Mouse (Mus musculus) gastrocnemius, postnatal 36 days (tissue): ENCODE measurements around the gene Kif3a. TPM values are rescaled to one million over a fixed set of nuclear protein-coding genes. Genes with fewer than 3 reads are reported as not detected.
A peak's percentile ranks its signal among the peaks of the same experiment; 100 is the strongest.

Experiments used
- DNase-seq, 2 experiments: peaks; one replicate each; pipeline ENCODE4 v3.0.0; 2022
- intact Hi-C: fragments of 180-260 bp; cut with DNase I; formaldehyde crosslinking; loops from one replicate; pipeline ENCODE4 v1.15.1; 2025
- long read RNA-seq, 2 experiments: library from polyadenylated mRNA; stranded (forward); transcript quantifications; one replicate each; pipeline ENCODE4 v2.0.0; 2021
- total RNA-seq, 2 experiments: library from RNA; stranded (reverse); gene quantifications; 2 replicates each; pipeline ENCODE4 v1.2.3; 2021

Gene Kif3a
- 1 to 10 TPM; 3.2 to 4.9 TPM for total RNA-seq
- long read RNA-seq, experiment 1, partial matches to known transcripts = 0 of 2 reads
- long read RNA-seq, experiment 1, other reads (novel, unspliced or antisense) = 1 of 2 reads
- long read RNA-seq, experiment 2, partial matches to known transcripts = 0 of 3 reads
- long read RNA-seq, experiment 2, other reads (novel, unspliced or antisense) = 2 of 3 reads

GRCm38 (mm10) chr11:53567224-53568014 lies at the start of gene Kif3a:
TSS of gene Kif3a (plus strand) at chr11:53567379.
- intact Hi-C loops = loop anchor here (10.0 kb wide), 1 partner anchor 93 kb away; the partner anchor contains the start of gene Gm9837
- peak; percentile 92 to 93 for DNase-seq

GRCm38 (mm10) chr11:53518759-53519158 lies 48.4 kb upstream of the Kif3a start:
- intact Hi-C loops = no loop called here
- no peak for DNase-seq

GRCm38 (mm10) chr11:53519207-53520121 lies 47.7 kb upstream of the Kif3a start, which contains the start of gene Sept8:
TSS of gene Sept8 (plus strand) at chr11:53519257.
- intact Hi-C loops = loop anchor here (5.0 kb wide), 1 partner anchor 47 kb away; the partner anchor contains the start of gene Gm9837
- peak; percentile 46 to 64 for DNase-seq

GRCm38 (mm10) chr11:53520122-53520978 lies 46.8 kb upstream of the Kif3a start:
- intact Hi-C loops = loop anchor here (5.0 kb wide), 1 partner anchor 48 kb away; the partner anchor contains the start of gene Gm9837

GRCm38 (mm10) chr11:53521120-53521820 lies 45.9 kb upstream of the Kif3a start:
- no peak for DNase-seq
- intact Hi-C loops = loop anchor here (5.0 kb wide), 1 partner anchor 49 kb away; the partner anchor contains the start of gene Gm9837

More at GRCm38 (mm10) chr11:53520122-53520978, 46.8 kb upstream of the Kif3a start:
- DNase-seq = peak; percentile 52 to 65

GRCm38 (mm10) chr11:53521821-53522131 lies 45.4 kb upstream of the Kif3a start:
- intact Hi-C loops = loop anchor here (5.0 kb wide), 1 partner anchor 49 kb away; the partner anchor contains the start of gene Gm9837
- peak in 1 of 2 experiments; percentile 63 for DNase-seq

- intact Hi-C loops = loop anchor here (5.0 kb wide), 1 partner anchor 50 kb away; the partner anchor contains the start of gene Gm9837
- DNase-seq = no peak
Measured at GRCm38 (mm10) chr11:53522362-53522761, 44.8 kb upstream of the Kif3a start.

- no peak for DNase-seq
- intact Hi-C loops = loop anchor here (5.0 kb wide), 1 partner anchor 51 kb away; the partner anchor contains the start of gene Gm9837
Measured at GRCm38 (mm10) chr11:53522930-53523329, 44.2 kb upstream of the Kif3a start.

GRCm38 (mm10) chr11:53523545-53524405 lies 43.4 kb upstream of the Kif3a start:
- no peak for DNase-seq
- intact Hi-C loops = loop anchor here (5.0 kb wide), 1 partner anchor 51 kb away; the partner anchor contains the start of gene Gm9837

GRCm38 (mm10) chr11:53524905-53525304 lies 42.3 kb upstream of the Kif3a start:
- intact Hi-C loops = loop anchor here (5.0 kb wide), 1 partner anchor 53 kb away; the partner anchor contains the start of gene Gm9837
- no peak for DNase-seq

- intact Hi-C loops = no loop called here
- no peak for DNase-seq
Measured at GRCm38 (mm10) chr11:53525461-53525860, 41.7 kb upstream of the Kif3a start.

- intact Hi-C loops = no loop called here
- DNase-seq = peak in 1 of 2 experiments; percentile 1
Measured at GRCm38 (mm10) chr11:53528397-53529252, 38.6 kb upstream of the Kif3a start.

- peak; percentile 56 to 77 for DNase-seq
- intact Hi-C loops = no loop called here
Measured at GRCm38 (mm10) chr11:53529253-53529557, 38.0 kb upstream of the Kif3a start.

GRCm38 (mm10) chr11:53530001-53530400 lies 37.2 kb upstream of the Kif3a start:
- intact Hi-C loops = no loop called here

GRCm38 (mm10) chr11:53531578-53532230 lies 35.5 kb upstream of the Kif3a start:
- no peak for DNase-seq
- intact Hi-C loops = no loop called here

More at GRCm38 (mm10) chr11:53530001-53530400, 37.2 kb upstream of the Kif3a start:
- no peak for DNase-seq

GRCm38 (mm10) chr11:53532231-53532620 lies 35.0 kb upstream of the Kif3a start:
- intact Hi-C loops = no loop called here
- DNase-seq = no peak
